Mouse (Mus musculus) ES-E14 (cell line): ENCODE results near the gene Rfwd3. TPM values are rescaled to one million over a fixed set of nuclear protein-coding genes. Genes with fewer than 3 reads are reported as not detected.

Experiments
- DNase-seq: peaks from one replicate; pipeline ENCODE4 v3.0.0-alpha.2; 2013; ENCODE audit warnings: low read depth, low spot score
- H3K27ac ChIP-seq: 2 replicates; pipeline ENCODE4 v1.5.1; 2012; ENCODE audit warnings: low read depth, mild to moderate bottlenecking, low read length, moderate library complexity, mixed read lengths; ENCODE audit not compliant: poor library complexity, insufficient read depth, severe bottlenecking
- H3K36me3 ChIP-seq: 2 replicates; pipeline ENCODE4 v1.6.1; 2012; ENCODE audit warnings: mild to moderate bottlenecking, low read length, moderate library complexity, mixed read lengths; ENCODE audit not compliant: control insufficient read depth, poor library complexity, insufficient read depth, severe bottlenecking
- H3K4me1 ChIP-seq, 2 experiments: fragments of 150-350 bp in 1 of 2; sonication (generic) in 1 of 2; 2 replicates each; pipeline ENCODE4 v1.6.1; 2012; ENCODE audit warnings: low read length in 2 of 2, mild to moderate bottlenecking in 1 of 2, mixed read lengths in 1 of 2; ENCODE audit not compliant: control insufficient read depth in 2 of 2, insufficient read depth in 2 of 2, poor library complexity in 1 of 2
- H3K4me3 ChIP-seq, 2 experiments: fragments of 150-350 bp in 1 of 2; sonication (generic) in 1 of 2; 2 replicates each; pipeline ENCODE4 v1.5.1; 2012; ENCODE audit warnings: low read length in 2 of 2, low read depth in 1 of 2, mild to moderate bottlenecking in 1 of 2, mixed read lengths in 1 of 2; ENCODE audit not compliant: insufficient read depth in 1 of 2, poor library complexity in 1 of 2, severe bottlenecking in 1 of 2
- H3K9ac ChIP-seq: 2 replicates; pipeline ENCODE4 v1.6.1; 2012; ENCODE audit warnings: low read depth, mild to moderate bottlenecking, low read length, mixed read lengths; ENCODE audit not compliant: poor library complexity, insufficient read depth, severe bottlenecking
- H3K9me3 ChIP-seq: fragments of 150-350 bp; sonication (generic); 2 replicates; pipeline ENCODE4 v1.6.1; 2012; ENCODE audit warnings: low read depth, mild to moderate bottlenecking, low read length; ENCODE audit not compliant: control insufficient read depth, insufficient read depth
- CHD2 ChIP-seq: IDR thresholded peaks from 2 replicates; pipeline ENCODE4 v1.6.1; 2014; ENCODE audit warnings: mild to moderate bottlenecking, low read depth, low read length, inconsistent platforms
- HCFC1 ChIP-seq: IDR thresholded peaks from 2 replicates; pipeline ENCODE4 v1.6.1; 2012; ENCODE audit warnings: low read length, inconsistent platforms, borderline replicate concordance; ENCODE audit not compliant: insufficient read depth
- MAFK ChIP-seq: IDR thresholded peaks from 2 replicates; pipeline ENCODE4 v1.6.1; 2014; ENCODE audit warnings: mild to moderate bottlenecking, low read depth, low read length, inconsistent platforms; ENCODE audit not compliant: insufficient read depth
- ZC3H11A ChIP-seq: IDR thresholded peaks from 2 replicates; pipeline ENCODE4 v1.6.1; 2012; ENCODE audit warnings: low read depth, mild to moderate bottlenecking, inconsistent platforms, low read length, borderline replicate concordance
- ZNF384 ChIP-seq: IDR thresholded peaks from 2 replicates; pipeline ENCODE4 v1.6.1; 2012; ENCODE audit warnings: low read depth, low read length, inconsistent platforms
- in situ Hi-C, 2 experiments: fragments of 600-800 bp; cut with MboI; formaldehyde crosslinking; loops; one replicate each; pipeline ENCODE4 v1.15.1; 2025; ENCODE audit warnings: low sequenced_read_pairs in 2 of 2, inconsistent platforms in 1 of 2; ENCODE audit not compliant: unreplicated experiment in 2 of 2
- total RNA-seq: library from RNA; depleted of rRNA; stranded (reverse); fragments of 300-350 nt; gene quantifications from 2 replicates; pipeline ENCODE4 v1.2.3, GENCODE M21; 2012

The Rfwd3 gene
- total RNA-seq, 1 experiment = 73.8 TPM

- no peak overlapping the region for H3K4me3 ChIP-seq
- in situ Hi-C loops = loop anchor here in 1 of 2 experiments (25.0 kb wide), 1 partner anchor 461 kb away; the partner anchor contains the start of genes Cog4 and Sf3b3
- peaks cover 13% of the 10 kb centered on the region; the same call in 1 of the 2 replicates for H3K36me3 ChIP-seq
Measured at GRCm38 (mm10) chr8:111298011-111298410, 2.0 kb downstream of the Rfwd3 start.

GRCm38 (mm10) chr8:111291733-111292132, 8.3 kb downstream of the Rfwd3 start:
- H3K9ac ChIP-seq = no peak overlapping the region
- no peak for TF ChIP-seq ZNF384
- TF ChIP-seq MAFK = no peak
- TF ChIP-seq CHD2 = no peak
- no peak for TF ChIP-seq HCFC1
- TF ChIP-seq ZC3H11A = no peak
- H3K36me3 ChIP-seq = peaks cover 38% of the 10 kb centered on the region
- H3K9me3 ChIP-seq = no peaks in the 10 kb centered on the region
- no peak overlapping the region for H3K27ac ChIP-seq
- no peak for DNase-seq
- H3K4me3 ChIP-seq = no peak overlapping the region
- peaks cover 0 to 2% of the 10 kb centered on the region in 2 experiments; a peak in 1 of 4 replicates for H3K4me1 ChIP-seq
- in situ Hi-C loops = loop anchor here in 1 of 2 experiments (25.0 kb wide), 1 partner anchor 454 kb away; the partner anchor contains the start of genes Cog4 and Sf3b3

More at GRCm38 (mm10) chr8:111298011-111298410, 2.0 kb downstream of the Rfwd3 start:
- DNase-seq = no peak
- H3K4me1 ChIP-seq = peaks cover 0 to 3% of the 10 kb centered on the region in 2 experiments; a peak in 1 of 4 replicates
- TF ChIP-seq HCFC1 (no peak), ZC3H11A (no peak), MAFK (no peak), CHD2 (no peak), ZNF384 (no peak)
- H3K9me3 ChIP-seq = no peaks in the 10 kb centered on the region
- H3K27ac ChIP-seq = no peak overlapping the region
- no peak overlapping the region for H3K9ac ChIP-seq

GRCm38 (mm10) chr8:111290586-111290985, 9.4 kb downstream of the Rfwd3 start:
- no peak for DNase-seq
- Histone ChIP-seq H3K36me3 (peaks cover 42% of the 10 kb centered on the region), H3K9me3 (no peaks in the 10 kb centered on the region), H3K9ac (no peak overlapping the region), H3K4me1 (peaks cover 0 to 2% of the 10 kb centered on the region in 2 experiments; a peak in 1 of 4 replicates), H3K27ac (no peak overlapping the region), H3K4me3 (no peak overlapping the region)
- in situ Hi-C loops = loop anchor here in 1 of 2 experiments (25.0 kb wide), 1 partner anchor 453 kb away; the partner anchor contains the start of genes Cog4 and Sf3b3
- TF ChIP-seq MAFK (no peak), ZC3H11A (no peak), CHD2 (no peak), HCFC1 (no peak), ZNF384 (no peak)

GRCm38 (mm10) chr8:111285603-111286002, 14.4 kb downstream of the Rfwd3 start:
- no peak overlapping the region for H3K9ac ChIP-seq
- peaks cover 50% of the 10 kb centered on the region for H3K36me3 ChIP-seq
- no peak for DNase-seq
- no peak overlapping the region for H3K4me3 ChIP-seq
- in situ Hi-C loops = loop anchor here (10.0 to 25.0 kb wide), 2 partner anchors 448 to 471 kb away; partner anchors contain the start of genes Cog4 (in 1 of the 2) and Sf3b3 (in 1 of the 2)
- no peak for TF ChIP-seq ZNF384
- TF ChIP-seq CHD2 = no peak
- TF ChIP-seq ZC3H11A = no peak
- TF ChIP-seq MAFK = no peak
- TF ChIP-seq HCFC1 = no peak
- H3K4me1 ChIP-seq = 0 out of 4 replicates have a peak, but pooled peaks cover 0 to 1% of the 10 kb centered on the region in 2 experiments
- no peak overlapping the region for H3K27ac ChIP-seq
- H3K9me3 ChIP-seq = no peaks in the 10 kb centered on the region
